Mouse (Mus musculus) spleen, postnatal 10 days (tissue): Measurements from ENCODE around the gene Defb22.

Source experiments
- DNase-seq, 2 experiments: peaks; one replicate each; pipeline ENCODE4 v3.0.0; 2021 to 2022; ENCODE audit warnings: low spot score in 2 of 2

The Defb22 gene

DNA sequence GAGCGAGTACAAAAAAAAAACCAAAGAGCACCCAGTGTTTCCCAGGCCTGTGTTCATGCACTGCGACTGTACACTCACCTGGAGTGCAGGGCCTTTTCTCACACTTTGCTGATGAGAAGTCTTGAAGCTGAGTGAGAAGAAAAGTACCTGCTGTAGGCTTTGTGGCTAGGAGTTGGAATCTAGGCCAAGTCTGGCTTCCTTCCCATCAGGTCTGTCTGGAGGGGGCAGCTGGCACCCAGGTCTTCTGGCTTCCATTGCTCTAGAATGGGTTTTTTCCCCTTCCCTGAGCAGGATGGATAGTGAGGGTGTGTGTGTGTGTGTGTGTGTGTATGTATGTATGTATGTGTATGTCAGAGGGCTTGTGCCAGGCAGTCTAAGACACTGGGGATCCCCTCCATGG, 50.1 kb downstream of the Defb22 start:
- no peak for DNase-seq

- no peak for DNase-seq
Observed at GRCm38 (mm10) chr2:152438963-152439362, 51.0 kb downstream of the Defb22 start.

GRCm38 (mm10) chr2:152436983-152437860, 52.7 kb downstream of the Defb22 start:
- DNase-seq, result peak; percentile 77 to 90

DNA sequence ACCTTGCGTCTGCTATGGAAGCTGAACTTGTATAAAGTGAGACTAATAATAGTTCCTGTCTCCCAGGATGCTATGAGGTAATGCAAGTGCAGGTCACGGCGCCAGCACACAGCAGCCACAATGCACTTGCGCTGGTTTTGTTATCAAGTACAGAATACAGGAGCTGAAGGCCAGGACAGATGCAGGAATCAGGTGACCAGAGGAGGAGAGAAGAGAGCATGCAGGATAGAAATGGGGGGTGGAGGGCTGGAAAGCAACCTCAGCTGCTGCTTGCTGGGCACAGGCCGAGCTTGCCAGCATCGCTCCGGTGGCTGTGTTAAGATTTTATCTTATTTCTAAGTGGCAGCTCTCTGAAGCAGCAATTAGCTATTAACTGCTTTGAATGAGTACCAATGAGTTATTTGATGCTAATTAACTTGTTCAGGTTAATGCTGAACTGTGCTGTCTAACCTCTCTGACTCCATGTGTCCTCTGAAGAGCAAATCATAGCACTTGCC, 53.5 kb downstream of the Defb22 start:
- no peak for DNase-seq
